9 mouse cellular contexts compared by ENCODE assay signal in genomic region chr12:90740468-90740867, GRCm38 (mm10). TPM values are rescaled to one million over a fixed set of nuclear protein-coding genes. Genes with fewer than 3 reads are reported as not detected.
A peak's percentile ranks its signal among the peaks of the same experiment; 100 is the strongest.
DNase-seq lines count a peak whose midpoint lies in the region; ATAC-seq and TF ChIP-seq lines count a peak whose summit lies in the region.
"Had no signal": no experiment of that assay in that cellular context is flagged by ENCODE, and none has a peak within 500 bp of the region (broad histone marks: within the 10 kb centered on the region; RNA-seq: fewer than 3 reads in every experiment).

No protein-coding gene starts in this region.

- intact Hi-C loops in left cerebral cortex, postnatal 4 days (cut with DNase I), result loop anchor here (10.0 kb wide), 1 partner anchor 164 kb away; no protein-coding TSS in a partner anchor

- H3K9me3 ChIP-seq in midbrain, embryonic 12.5 days, result no peaks in the 10 kb centered on the region
- no peaks in the 10 kb centered on the region for H3K9me3 ChIP-seq in midbrain, embryonic 13.5 days
- H3K9me3 ChIP-seq: embryonic facial prominence, embryonic 12.5 days had no signal

- no peak for TF ChIP-seq POLR2A in kidney, adult 2 months (IDR thresholded peaks at IDR 0.05; ENCODE audit: low read depth, low read length)

- peaks cover 4% of the 10 kb centered on the region; the same call in 1 of the 2 replicates for H3K27me3 ChIP-seq in midbrain, embryonic 12.5 days
- peaks cover 5% of the 10 kb centered on the region; the same call in 1 of the 2 replicates for H3K27me3 ChIP-seq in midbrain, embryonic 13.5 days
- H3K27me3 ChIP-seq in kidney, adult 2 months (replicated peaks; ENCODE audit: control insufficient read depth, insufficient read depth, low read length), result 0 out of 2 replicates have a peak, but pooled peaks cover 1% of the 10 kb centered on the region
- H3K27me3 ChIP-seq: embryonic facial prominence, embryonic 12.5 days had no signal

- 0 out of 2 replicates have a peak, but pooled peaks have one; percentile 54 for ATAC-seq in midbrain, embryonic 12.5 days (ENCODE audit: low FRiP score, low read depth)
- ATAC-seq in midbrain, embryonic 13.5 days, result no peak

- peak; percentile 58 for TF ChIP-seq CTCF in kidney, adult 2 months (conservative IDR thresholded peaks at IDR 0.05; ENCODE audit: insufficient read depth, insufficient read length, low read depth, low read length)

- 24% methylated on average over 2 of the region's 2 CpGs for WGBS in midbrain, embryonic 12.5 days
- 40% methylated on average over 2 of the region's 2 CpGs for WGBS in midbrain, embryonic 13.5 days
- 33% methylated on average over 2 of the region's 2 CpGs for WGBS in kidney, adult 2 months

- H3K4me1 ChIP-seq in midbrain, embryonic 12.5 days, result 0 out of 2 replicates have a peak, but pooled peaks cover 4% of the 10 kb centered on the region
- 0 out of 2 replicates have a peak, but pooled peaks cover 7% of the 10 kb centered on the region for H3K4me1 ChIP-seq in midbrain, embryonic 13.5 days (replicated peaks)
- no peaks in the 10 kb centered on the region for H3K4me1 ChIP-seq in kidney, adult 2 months (ENCODE audit: control insufficient read depth, insufficient read depth, low read length)
- H3K4me1 ChIP-seq: embryonic facial prominence, embryonic 12.5 days had no signal

- no peaks in the 10 kb centered on the region for H3K36me3 ChIP-seq in midbrain, embryonic 12.5 days
- no peaks in the 10 kb centered on the region for H3K36me3 ChIP-seq in midbrain, embryonic 13.5 days
- H3K36me3 ChIP-seq in kidney, adult 2 months (ENCODE audit: control insufficient read depth, insufficient read depth, low read length), result no peaks in the 10 kb centered on the region
- H3K36me3 ChIP-seq: embryonic facial prominence, embryonic 12.5 days had no signal

- no peak overlapping the region for H3K27ac ChIP-seq in midbrain, embryonic 12.5 days (replicated peaks)
- no peak overlapping the region for H3K27ac ChIP-seq in midbrain, embryonic 13.5 days
- no peak overlapping the region for H3K27ac ChIP-seq in kidney, adult 2 months (ENCODE audit: insufficient read depth, low read depth, low read length)
- H3K27ac ChIP-seq: embryonic facial prominence, embryonic 12.5 days had no signal

- H3K4me2 ChIP-seq in midbrain, embryonic 12.5 days (replicated peaks), result no peak overlapping the region
- no peak overlapping the region for H3K4me2 ChIP-seq in midbrain, embryonic 13.5 days (replicated peaks)
- H3K4me2 ChIP-seq: embryonic facial prominence, embryonic 12.5 days had no signal

- peak; percentile 89 for DNase-seq in cerebellum, adult 9-10 months
- peak; percentile 19 to 47 for DNase-seq in frontal cortex, postnatal 14 days (ENCODE audit: low spot score in 2 of 2)
- DNase-seq in kidney, adult 2 months, result peak; percentile 47
- DNase-seq in left cerebral cortex, postnatal 4 days, result peak; percentile 70
- DNase-seq in ovary, adult 18-20 months (ENCODE audit: low spot score), result peak; percentile 17
- DNase-seq in thymus, postnatal 36 days, result peak; percentile 41 to 50

- H3K9ac ChIP-seq in midbrain, embryonic 12.5 days (replicated peaks), result no peak overlapping the region
- no peak overlapping the region for H3K9ac ChIP-seq in midbrain, embryonic 13.5 days (replicated peaks)
- H3K9ac ChIP-seq: embryonic facial prominence, embryonic 12.5 days had no signal

- H3K4me3 ChIP-seq in midbrain, embryonic 12.5 days, result no peak overlapping the region
- H3K4me3 ChIP-seq in midbrain, embryonic 13.5 days (replicated peaks), result no peak overlapping the region
- H3K4me3 ChIP-seq in kidney, adult 2 months (ENCODE audit: insufficient read depth, low read depth, low read length), result no peak overlapping the region
- H3K4me3 ChIP-seq: embryonic facial prominence, embryonic 12.5 days had no signal

RNA-seq across cellular contexts. Expression of gene Dio2, which starts 2.2 kb away (rescaled TPM):
- 0.16 and 0.22 TPM in 2 replicates for polyA plus RNA-seq in midbrain, embryonic 12.5 days (2016; fragmentation: Nextera tagmentation; extraction: Ambion mirVana)
- polyA plus RNA-seq in midbrain, embryonic 13.5 days (2015; fragmentation: Nextera tagmentation; extraction: Ambion mirVana), result 0.09 TPM in 1 of 2 replicates, not detected in the other
- polyA plus RNA-seq in kidney, adult 2 months (2012; rRNA removed), result 0.38 and 0.58 TPM in 2 replicates
- total RNA-seq in left cerebral cortex, postnatal 4 days (2021), result 10 to 100 TPM; 14.9 to 15.9 TPM

Comparison
In these comparisons a context has a peak if more than half of its experiments do, and no peak if none do; other contexts are left out.
1. DNase-seq: peak in every context shown above with its lines; median percentile 89 in cerebellum, adult 9-10 months; 70 in left cerebral cortex, postnatal 4 days; 47 in kidney, adult 2 months; 46 in thymus, postnatal 36 days; 33 in frontal cortex, postnatal 14 days; 17 in ovary, adult 18-20 months.